Mouse (Mus musculus) midbrain, embryonic 14.5 days (tissue): Measurements from ENCODE around the gene Kcnq1. TPM values are rescaled to one million over a fixed set of nuclear protein-coding genes. Genes with fewer than 3 reads are reported as not detected.
A peak's percentile ranks its signal among the peaks of the same experiment; 100 is the strongest.

Experiments used
- ATAC-seq: fragments of 200-750 bp; cut with Nextera tagmentation; 2 replicates; pipeline ENCODE4 v1.8.0; 2017; ENCODE audit warnings: moderate number of reproducible peaks, moderate library complexity; ENCODE audit not compliant: low FRiP score, low TSS enrichment
- DNase-seq: peaks from one replicate; pipeline ENCODE4 v3.0.0-alpha.2; 2015
- H3K27ac ChIP-seq: fragments of 300-500 bp; sonication (generic); replicated peaks from 2 replicates; pipeline ENCODE4 v1.5.1; 2014; ENCODE audit warnings: mild to moderate bottlenecking, low read depth, low read length, moderate library complexity
- H3K27me3 ChIP-seq: fragments of 300-500 bp; sonication (generic); 2 replicates; pipeline ENCODE4 v1.6.1; 2014; ENCODE audit warnings: low read length, control low read depth, mixed read lengths; ENCODE audit not compliant: control insufficient read depth, insufficient read depth
- H3K36me3 ChIP-seq: fragments of 300-500 bp; sonication (generic); 2 replicates; pipeline ENCODE4 v1.6.1; 2014; ENCODE audit warnings: low read length, control low read depth; ENCODE audit not compliant: control insufficient read depth, insufficient read depth
- H3K4me1 ChIP-seq: fragments of 300-500 bp; sonication (generic); 2 replicates; pipeline ENCODE4 v1.6.1; 2014; ENCODE audit warnings: mild to moderate bottlenecking, antibody characterized with exemption, low read length, control low read depth; ENCODE audit not compliant: control insufficient read depth, insufficient read depth
- H3K4me2 ChIP-seq: fragments of 300-500 bp; sonication (generic); 2 replicates; pipeline ENCODE4 v1.6.1; 2014; ENCODE audit warnings: mild to moderate bottlenecking, low read length, moderate library complexity
- H3K4me3 ChIP-seq: fragments of 300-500 bp; sonication (generic); replicated peaks from 2 replicates; pipeline ENCODE4 v1.5.1; 2014; ENCODE audit warnings: low read depth, low read length
- H3K9ac ChIP-seq: fragments of 300-500 bp; sonication (generic); replicated peaks from 2 replicates; pipeline ENCODE4 v1.6.1; 2014; ENCODE audit warnings: mild to moderate bottlenecking, low read length, moderate library complexity
- H3K9me3 ChIP-seq: fragments of 300-500 bp; sonication (generic); 2 replicates; pipeline ENCODE4 v1.6.1; 2016; ENCODE audit warnings: low read length, control low read depth, mixed read lengths; ENCODE audit not compliant: control insufficient read depth
- WGBS: fragments of 180-500 bp; shearing (Covaris S2); extraction: QIAGEN DNeasy Blood & Tissue Kit; methylation state at CpG from one replicate; pipeline ENCODE4 v1.1.7; 2014; 5-methylcytosine and 5-hydroxymethylcytosine counted together
- polyA plus RNA-seq: library from polyadenylated mRNA; unstranded; fragments of >200 nt; fragmentation: Nextera tagmentation; extraction: Ambion mirVana; gene quantifications from 2 replicates; pipeline ENCODE4 v1.2.1, GENCODE M21; 2014

Gene Kcnq1
- polyA plus RNA-seq, 1 experiment from 2014 or later, result 1.2 TPM

DNA sequence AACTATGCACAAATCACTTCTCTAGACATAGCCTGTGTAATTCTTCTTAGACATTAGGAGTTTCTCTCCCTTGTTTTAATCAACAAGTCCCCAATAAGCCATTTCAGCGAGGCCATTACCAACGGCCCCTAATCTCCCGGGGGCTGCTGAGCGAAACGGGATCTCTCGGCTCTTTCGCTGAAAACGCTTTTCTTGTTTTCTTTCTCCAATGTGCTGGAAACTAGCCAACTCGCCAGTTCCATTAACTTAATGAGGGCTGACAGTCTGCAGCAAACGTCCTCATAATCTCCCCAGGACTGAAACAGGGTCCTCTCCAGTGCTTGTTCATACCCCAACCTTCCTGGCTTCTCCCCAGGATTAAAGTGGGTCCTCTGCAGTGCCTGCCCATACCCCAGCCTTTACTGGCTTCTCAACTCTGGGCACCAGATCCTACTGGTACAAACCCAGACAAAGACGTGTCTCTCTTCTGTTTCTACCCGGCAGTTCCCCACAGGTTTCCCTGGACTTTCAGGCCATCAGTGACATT lies 237.7 kb downstream of the Kcnq1 start:
- ATAC-seq (no peak), DNase-seq (peak; percentile 85)
- 24% methylated on average over 12 of the region's 12 CpGs for WGBS
- Histone ChIP-seq H3K27ac (no peak overlapping the region), H3K27me3 (no peaks in the 10 kb centered on the region; the same call in 1 of the 2 replicates), H3K9ac (no peak overlapping the region), H3K4me3 (no peak overlapping the region), H3K36me3 (no peaks in the 10 kb centered on the region), H3K9me3 (no peaks in the 10 kb centered on the region), H3K4me1 (peaks cover 10% of the 10 kb centered on the region), H3K4me2 (0 out of 2 replicates have a peak overlapping the region, but pooled peaks have one; percentile 10)

DNA sequence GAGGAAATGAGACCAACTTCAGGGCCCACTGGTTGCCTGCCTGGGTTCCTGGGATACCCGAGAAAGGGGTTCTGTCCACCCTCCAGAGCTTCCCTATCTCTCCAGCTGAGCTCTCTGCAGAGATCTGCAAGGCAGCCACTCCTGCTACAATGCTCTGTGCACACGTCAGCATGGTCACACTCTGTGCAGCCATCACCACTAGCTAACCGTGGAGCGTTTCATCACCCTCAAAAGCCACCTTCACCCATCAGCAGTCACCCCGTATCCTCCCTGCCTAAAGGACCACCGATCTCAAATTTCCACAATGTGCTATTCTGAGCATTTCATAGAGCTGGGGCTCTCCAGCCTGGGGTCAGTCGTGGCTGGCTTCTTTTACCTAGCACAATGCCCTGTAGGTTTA lies 243.1 kb downstream of the Kcnq1 start:
- Histone ChIP-seq H3K36me3 (no peaks in the 10 kb centered on the region), H3K27ac (no peak overlapping the region), H3K9ac (no peak overlapping the region), H3K4me2 (no peak overlapping the region), H3K4me3 (no peak overlapping the region), H3K27me3 (no peaks in the 10 kb centered on the region), H3K9me3 (no peaks in the 10 kb centered on the region), H3K4me1 (peaks cover under 1% of the 10 kb centered on the region; the same call in 1 of the 2 replicates)
- DNase-seq (no peak), ATAC-seq (no peak)
- 75% methylated on average over 7 of the region's 7 CpGs for WGBS

DNA sequence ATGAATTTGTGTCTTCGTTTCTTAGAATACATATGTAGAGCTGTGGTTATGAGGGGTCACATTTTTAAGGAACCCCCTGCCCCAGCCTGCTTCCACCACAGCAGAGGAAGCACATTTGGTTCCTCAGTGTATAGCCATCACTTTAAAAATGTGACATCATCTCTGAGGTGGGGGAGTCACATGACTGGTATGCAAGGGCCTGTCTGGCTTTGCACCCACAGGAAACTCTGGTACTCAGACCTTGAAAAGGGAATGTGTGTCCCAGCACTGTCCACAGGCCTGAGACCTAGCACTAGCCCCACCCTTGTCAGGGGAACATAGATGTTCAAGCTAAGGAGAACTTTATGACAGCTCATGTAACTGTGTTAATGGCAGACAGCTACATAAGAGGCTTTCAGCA lies 243.7 kb downstream of the Kcnq1 start:
- no peaks in the 10 kb centered on the region for H3K9me3 ChIP-seq
- no peak overlapping the region for H3K4me3 ChIP-seq
- WGBS, result 88% methylated on average over 1 of the region's 1 CpGs
- no peaks in the 10 kb centered on the region for H3K36me3 ChIP-seq
- DNase-seq (no peak), ATAC-seq (no peak)
- H3K27me3 ChIP-seq, result no peaks in the 10 kb centered on the region
- no peak overlapping the region for H3K27ac ChIP-seq
- no peak overlapping the region for H3K9ac ChIP-seq
- H3K4me2 ChIP-seq, result no peak overlapping the region
- no peaks in the 10 kb centered on the region for H3K4me1 ChIP-seq

DNA sequence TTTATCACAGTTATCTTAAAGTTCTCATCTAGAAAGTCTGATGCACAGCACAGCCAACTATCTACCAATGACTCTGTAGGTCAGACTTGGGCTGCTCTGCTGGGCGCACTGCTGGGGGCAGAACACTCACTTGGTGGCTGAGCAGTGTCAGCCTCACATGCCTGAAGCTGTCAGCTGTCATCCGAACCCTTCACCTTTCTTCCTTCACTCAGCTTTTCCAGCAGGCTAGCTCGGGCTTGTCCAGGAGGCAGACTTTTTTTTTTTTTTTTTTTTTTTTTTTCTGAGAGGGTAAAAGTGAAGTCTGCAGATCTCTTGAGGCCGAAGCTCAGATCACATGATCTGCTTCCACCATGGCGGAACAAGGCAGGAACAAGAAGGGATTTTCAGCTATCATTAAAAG lies 249.7 kb downstream of the Kcnq1 start:
- WGBS, result 71% methylated on average over 5 of the region's 5 CpGs
- Histone ChIP-seq H3K4me2 (no peak overlapping the region), H3K36me3 (no peaks in the 10 kb centered on the region), H3K4me3 (no peak overlapping the region), H3K27me3 (no peaks in the 10 kb centered on the region), H3K9me3 (no peaks in the 10 kb centered on the region), H3K9ac (no peak overlapping the region), H3K4me1 (no peaks in the 10 kb centered on the region), H3K27ac (no peak overlapping the region)
- DNase-seq (no peak), ATAC-seq (no peak)

DNA sequence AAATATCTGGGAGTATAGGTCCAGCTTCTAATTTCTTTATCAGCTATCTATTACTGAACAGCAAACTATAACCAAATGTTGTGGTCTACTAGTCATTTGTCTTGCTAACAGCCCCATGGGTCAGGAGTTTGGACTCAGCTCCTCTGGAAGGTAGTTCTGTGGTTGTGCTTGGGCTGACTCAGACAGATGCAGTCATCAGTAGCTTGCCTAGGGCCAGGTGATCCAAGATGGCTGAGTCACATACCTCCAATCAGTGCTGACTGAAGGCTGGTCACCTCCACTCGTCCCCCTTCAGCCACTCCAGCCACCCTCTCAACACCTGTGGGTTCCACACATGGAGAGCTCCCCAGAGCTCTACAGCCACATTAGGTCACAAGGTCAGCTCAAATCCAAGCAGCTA lies 250.9 kb downstream of the Kcnq1 start:
- 80% methylated on average over 1 of the region's 1 CpGs for WGBS

DNA sequence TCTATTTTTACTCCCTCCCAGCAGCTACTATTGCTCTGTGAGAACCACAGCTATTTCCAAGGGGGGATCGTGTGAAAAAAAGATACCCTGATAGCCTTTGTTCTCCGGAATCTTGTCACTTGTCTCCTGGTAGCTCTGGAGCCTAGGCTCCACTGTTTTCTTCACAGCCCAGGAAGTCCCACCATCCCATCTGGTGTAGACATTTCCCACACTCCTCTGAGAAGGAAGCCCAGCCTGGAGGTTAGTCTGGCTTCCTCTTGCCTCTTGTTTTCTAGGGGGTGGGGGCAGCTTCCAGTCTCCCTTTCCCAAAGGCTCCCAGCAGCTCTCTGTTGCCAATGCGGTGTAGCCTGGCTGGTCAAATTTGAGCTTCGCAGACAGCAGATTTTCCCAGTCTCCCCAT lies 251.7 kb downstream of the Kcnq1 start:
- Histone ChIP-seq H3K27me3 (no peaks in the 10 kb centered on the region), H3K36me3 (no peaks in the 10 kb centered on the region), H3K27ac (no peak overlapping the region), H3K9me3 (no peaks in the 10 kb centered on the region), H3K4me1 (no peaks in the 10 kb centered on the region), H3K9ac (no peak overlapping the region), H3K4me3 (no peak overlapping the region), H3K4me2 (no peak overlapping the region)
- ATAC-seq, result no peak
- no peak for DNase-seq
- whole genome bisulfite sequencing, result 73% methylated on average over 4 of the region's 4 CpGs

More for the DNA sequence above, 250.9 kb downstream of the Kcnq1 start:
- H3K4me2 ChIP-seq, result no peak overlapping the region
- H3K4me3 ChIP-seq, result no peak overlapping the region
- no peaks in the 10 kb centered on the region for H3K36me3 ChIP-seq
- H3K9me3 ChIP-seq, result no peaks in the 10 kb centered on the region
- DNase-seq, result no peak
- H3K4me1 ChIP-seq, result no peaks in the 10 kb centered on the region
- H3K27ac ChIP-seq, result no peak overlapping the region
- no peak for ATAC-seq
- H3K9ac ChIP-seq, result no peak overlapping the region
- H3K27me3 ChIP-seq, result no peaks in the 10 kb centered on the region

DNA sequence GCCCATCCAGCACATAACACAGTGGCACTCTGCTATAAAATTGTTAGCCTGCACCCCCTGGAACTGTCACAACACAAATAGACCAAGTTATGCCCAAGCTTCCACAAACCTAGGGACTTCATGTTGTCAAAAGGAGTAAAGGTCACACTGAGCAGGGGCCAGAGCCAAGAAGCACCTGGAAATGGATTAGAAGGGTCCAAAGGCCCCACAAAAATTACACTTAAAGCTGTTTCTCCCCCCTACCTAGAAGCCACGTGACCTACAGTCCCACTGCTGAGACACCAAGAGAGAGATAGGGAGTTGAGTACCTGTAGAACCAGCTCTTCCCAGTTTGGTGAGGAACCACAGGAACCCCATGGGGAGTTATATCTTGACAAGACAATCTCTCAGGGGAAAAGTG lies 253.6 kb downstream of the Kcnq1 start:
- DNase-seq (no peak), ATAC-seq (no peak)
- Histone ChIP-seq H3K9ac (no peak overlapping the region), H3K4me3 (no peak overlapping the region), H3K4me1 (no peaks in the 10 kb centered on the region), H3K27me3 (no peaks in the 10 kb centered on the region), H3K4me2 (no peak overlapping the region), H3K36me3 (no peaks in the 10 kb centered on the region), H3K27ac (no peak overlapping the region), H3K9me3 (no peaks in the 10 kb centered on the region)
- 79% methylated on average over 1 of the region's 1 CpGs for WGBS

DNA sequence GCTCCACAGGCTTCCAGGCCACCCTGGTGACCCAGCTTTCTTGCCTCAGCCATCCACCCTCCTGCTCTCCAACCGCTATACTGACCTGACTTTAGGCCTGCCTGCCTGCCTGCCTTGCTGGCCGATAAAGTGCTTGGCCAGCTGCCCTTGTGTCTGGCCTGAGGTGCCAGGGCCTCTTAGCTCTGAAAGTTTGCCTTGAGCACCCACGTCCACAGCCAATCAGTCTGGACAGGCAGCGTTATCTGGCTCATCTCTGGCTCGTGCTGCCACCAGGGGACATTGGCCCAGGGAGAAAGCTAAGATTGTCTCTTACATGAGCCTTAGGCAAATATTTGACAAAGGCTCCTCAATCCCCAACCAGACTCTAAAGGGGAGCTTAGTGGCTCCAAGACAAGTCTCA lies 254.6 kb downstream of the Kcnq1 start:
- Histone ChIP-seq H3K4me2 (no peak overlapping the region), H3K9ac (no peak overlapping the region), H3K27ac (no peak overlapping the region), H3K27me3 (no peaks in the 10 kb centered on the region), H3K4me3 (no peak overlapping the region), H3K4me1 (no peaks in the 10 kb centered on the region), H3K36me3 (no peaks in the 10 kb centered on the region), H3K9me3 (no peaks in the 10 kb centered on the region)
- DNase-seq (no peak), ATAC-seq (no peak)
- WGBS, result 61% methylated on average over 5 of the region's 5 CpGs

DNA sequence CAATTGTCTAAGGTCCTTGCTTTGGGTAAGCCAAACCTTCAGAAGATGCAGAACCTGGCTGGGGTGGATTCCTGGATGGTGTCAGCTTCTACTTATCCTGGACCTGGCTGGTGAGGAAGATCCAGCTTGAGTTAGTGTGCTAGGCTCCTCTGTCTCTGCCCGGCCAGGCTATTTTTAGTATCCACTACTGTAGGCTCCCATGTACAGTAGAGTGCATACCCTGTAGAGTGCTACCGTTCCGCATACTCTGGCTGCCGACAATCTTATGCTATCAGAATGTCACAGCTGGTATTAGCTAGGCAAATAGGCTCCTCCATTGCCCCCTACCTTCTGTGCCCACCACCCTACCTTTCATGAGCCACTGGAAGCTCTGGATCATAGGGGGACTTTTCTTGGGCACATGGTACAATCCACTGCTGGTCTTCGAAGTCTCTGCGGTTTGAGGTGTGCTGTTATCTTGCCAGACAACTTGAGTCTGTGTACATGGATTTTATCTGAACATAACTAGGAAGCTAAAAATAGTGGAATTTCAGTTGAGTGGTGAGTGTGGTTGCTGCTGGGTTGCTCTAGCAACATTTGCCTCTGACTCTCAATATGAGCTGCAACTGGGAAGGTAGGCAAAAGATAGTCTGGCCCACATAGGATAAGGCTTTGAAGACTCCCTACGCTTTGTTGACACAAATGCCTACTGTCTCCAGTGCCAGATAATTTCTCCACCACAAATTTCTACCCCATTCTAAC lies 258.1 kb downstream of the Kcnq1 start:
- WGBS, result 94% methylated on average over 7 of the region's 7 CpGs
- Histone ChIP-seq H3K9ac (no peak overlapping the region), H3K4me2 (no peak overlapping the region), H3K36me3 (no peaks in the 10 kb centered on the region), H3K9me3 (no peaks in the 10 kb centered on the region), H3K27ac (no peak overlapping the region), H3K4me1 (no peaks in the 10 kb centered on the region), H3K27me3 (no peaks in the 10 kb centered on the region), H3K4me3 (no peak overlapping the region)
- DNase-seq (no peak), ATAC-seq (no peak)
